23 mouse cellular contexts compared by ENCODE assay signal in the genomic region with DNA sequence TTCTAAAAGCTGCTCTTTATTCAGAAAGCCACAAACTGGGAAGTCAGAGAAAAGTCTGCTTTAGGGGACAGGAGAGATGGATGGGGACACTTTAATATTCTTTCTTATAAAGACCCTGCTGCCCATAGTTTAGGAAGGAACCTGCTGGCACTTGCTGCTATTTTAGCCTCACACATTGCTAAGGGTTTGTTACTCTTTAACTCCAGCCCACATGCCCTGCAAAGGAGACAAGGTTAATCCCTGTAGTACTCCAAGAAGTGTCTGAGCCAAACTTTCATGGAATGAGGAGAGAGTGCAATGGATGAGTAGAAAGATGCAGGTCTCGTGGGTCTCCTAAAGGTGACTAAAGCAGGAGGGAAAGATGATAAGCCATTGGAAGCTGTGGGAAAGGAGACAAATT. TPM values are rescaled to one million over a fixed set of nuclear protein-coding genes. Genes with fewer than 3 reads are reported as not detected.
DNase-seq lines count a peak whose midpoint lies in the region; ATAC-seq and TF ChIP-seq lines count a peak whose summit lies in the region.
"Had no signal": no experiment of that assay in that cellular context is flagged by ENCODE, and none has a peak within 500 bp of the region (broad histone marks: within the 10 kb centered on the region; RNA-seq: fewer than 3 reads in every experiment).

No protein-coding gene starts in this region.

- no peak overlapping the region for H3K27ac ChIP-seq in kidney, adult 2 months (ENCODE audit: insufficient read depth, low read depth, low read length)
- no peak overlapping the region for H3K27ac ChIP-seq in neural tube, embryonic 15.5 days (replicated peaks)
- H3K27ac ChIP-seq in forebrain, embryonic 10.5 days = no peak overlapping the region
- H3K27ac ChIP-seq: embryonic facial prominence, embryonic 12.5 days; embryonic facial prominence, embryonic 15.5 days; forebrain, embryonic 12.5 days; forebrain, embryonic 15.5 days; hindbrain, embryonic 12.5 days; hindbrain, embryonic 15.5 days had no signal

- DNase-seq in kidney, adult 2 months = peak; percentile 80
- DNase-seq in kidney, postnatal 4 days = no peak
- DNase-seq in kidney, postnatal 10 days = peak; percentile 13
- DNase-seq in kidney, postnatal 25 days = peak; percentile 35 to 56
- no peak for DNase-seq in forebrain, embryonic 10.5 days (ENCODE audit: extremely low spot score, low spot score)
- DNase-seq: adrenal gland, adult 2 months; adrenal gland, postnatal 14 days; cerebellum, adult 11 months; cerebellum, adult 2 months; cerebellum, adult 9-11 months; cerebellum, postnatal 25 days; gastrocnemius, postnatal 10 days; gastrocnemius, postnatal 36 days; heart, adult 11 months had no signal

- H3K36me3 ChIP-seq in kidney, adult 2 months (ENCODE audit: control insufficient read depth, insufficient read depth, low read length) = no peaks in the 10 kb centered on the region
- no peaks in the 10 kb centered on the region for H3K36me3 ChIP-seq in neural tube, embryonic 15.5 days
- H3K36me3 ChIP-seq in forebrain, embryonic 10.5 days (replicated peaks) = no peaks in the 10 kb centered on the region
- H3K36me3 ChIP-seq: embryonic facial prominence, embryonic 12.5 days; embryonic facial prominence, embryonic 15.5 days; forebrain, embryonic 12.5 days; forebrain, embryonic 15.5 days; hindbrain, embryonic 12.5 days; hindbrain, embryonic 15.5 days had no signal

- TF ChIP-seq POLR2A in kidney, adult 2 months (IDR thresholded peaks at IDR 0.05; ENCODE audit: low read depth, low read length) = no peak

- no peak overlapping the region for H3K9ac ChIP-seq in neural tube, embryonic 15.5 days (replicated peaks)
- H3K9ac ChIP-seq: embryonic facial prominence, embryonic 12.5 days; embryonic facial prominence, embryonic 15.5 days; forebrain, embryonic 12.5 days; forebrain, embryonic 15.5 days; hindbrain, embryonic 12.5 days; hindbrain, embryonic 15.5 days had no signal

- 36% methylated on average over 1 of the region's 1 CpGs for WGBS in kidney, adult 2 months
- WGBS in neural tube, embryonic 15.5 days = 78% methylated on average over 1 of the region's 1 CpGs
- 79% methylated on average over 1 of the region's 1 CpGs for WGBS in forebrain, embryonic 10.5 days

- H3K4me1 ChIP-seq in kidney, adult 2 months (ENCODE audit: control insufficient read depth, insufficient read depth, low read length) = peaks cover 7% of the 10 kb centered on the region; the same call in 1 of the 2 replicates
- H3K4me1 ChIP-seq in neural tube, embryonic 15.5 days = no peaks in the 10 kb centered on the region
- H3K4me1 ChIP-seq in forebrain, embryonic 10.5 days = no peaks in the 10 kb centered on the region
- H3K4me1 ChIP-seq: embryonic facial prominence, embryonic 12.5 days; embryonic facial prominence, embryonic 15.5 days; forebrain, embryonic 12.5 days; forebrain, embryonic 15.5 days; hindbrain, embryonic 12.5 days; hindbrain, embryonic 15.5 days had no signal

- no peak for TF ChIP-seq CTCF in kidney, adult 2 months (conservative IDR thresholded peaks at IDR 0.05; ENCODE audit: insufficient read depth, insufficient read length, low read depth, low read length)

- H3K27me3 ChIP-seq in kidney, adult 2 months (replicated peaks; ENCODE audit: control insufficient read depth, insufficient read depth, low read length) = no peaks in the 10 kb centered on the region
- H3K27me3 ChIP-seq in neural tube, embryonic 15.5 days (replicated peaks) = no peaks in the 10 kb centered on the region
- H3K27me3 ChIP-seq in forebrain, embryonic 10.5 days (ENCODE audit: poor library complexity, severe bottlenecking) = no peaks in the 10 kb centered on the region
- H3K27me3 ChIP-seq: embryonic facial prominence, embryonic 12.5 days; embryonic facial prominence, embryonic 15.5 days; forebrain, embryonic 12.5 days; forebrain, embryonic 15.5 days; hindbrain, embryonic 12.5 days; hindbrain, embryonic 15.5 days had no signal

- no peak for ATAC-seq in neural tube, embryonic 15.5 days (ENCODE audit: low FRiP score)
- ATAC-seq: CD4-positive, CD25-positive, alpha-beta regulatory T cell, adult 4 months; forebrain, embryonic 15.5 days had no signal

- no peak overlapping the region for H3K4me3 ChIP-seq in kidney, adult 2 months (ENCODE audit: insufficient read depth, low read depth, low read length)
- H3K4me3 ChIP-seq in neural tube, embryonic 15.5 days (replicated peaks) = no peak overlapping the region
- no peak overlapping the region for H3K4me3 ChIP-seq in forebrain, embryonic 10.5 days
- H3K4me3 ChIP-seq: embryonic facial prominence, embryonic 12.5 days; embryonic facial prominence, embryonic 15.5 days; forebrain, embryonic 12.5 days; forebrain, embryonic 15.5 days; hindbrain, embryonic 12.5 days; hindbrain, embryonic 15.5 days had no signal

- H3K4me2 ChIP-seq in neural tube, embryonic 15.5 days = no peak overlapping the region
- H3K4me2 ChIP-seq: embryonic facial prominence, embryonic 12.5 days; embryonic facial prominence, embryonic 15.5 days; forebrain, embryonic 12.5 days; forebrain, embryonic 15.5 days; heart, embryonic 11.5 days; hindbrain, embryonic 12.5 days; hindbrain, embryonic 15.5 days had no signal

- H3K9me3 ChIP-seq in neural tube, embryonic 15.5 days (replicated peaks) = no peaks in the 10 kb centered on the region
- H3K9me3 ChIP-seq in forebrain, embryonic 10.5 days = no peaks in the 10 kb centered on the region
- H3K9me3 ChIP-seq: embryonic facial prominence, embryonic 12.5 days; embryonic facial prominence, embryonic 15.5 days; forebrain, embryonic 12.5 days; forebrain, embryonic 15.5 days; hindbrain, embryonic 12.5 days; hindbrain, embryonic 15.5 days had no signal

RNA-seq across cellular contexts. Expression of gene Slc1a1, which starts 44.7 kb away (rescaled TPM):
- 86.5 and 97.8 TPM in 2 replicates for polyA plus RNA-seq in kidney, adult 2 months (2012; rRNA removed)
- 49.5 and 57.3 TPM in 2 replicates for polyA plus RNA-seq in neural tube, embryonic 15.5 days (2015; fragmentation: Nextera tagmentation; extraction: Ambion mirVana)
- 0.52 and 0.65 TPM in 2 replicates for polyA plus RNA-seq in forebrain, embryonic 10.5 days (2016; fragmentation: Nextera tagmentation; extraction: Ambion mirVana)

Comparison
In these comparisons a context has a peak if more than half of its experiments do, and no peak if none do; other contexts are left out.
1. DNase-seq: peak in kidney, adult 2 months (single experiment), kidney, postnatal 10 days (single experiment) and kidney, postnatal 25 days (2 of 2); none in kidney, postnatal 4 days (0 of 2) and forebrain, embryonic 10.5 days (single experiment).
2. RNA of gene Slc1a1, which starts 44.7 kb away (polyA plus RNA-seq): 86.5 to 97.8 TPM in kidney, adult 2 months and 49.5 to 57.3 TPM in neural tube, embryonic 15.5 days; 0.52 to 0.65 TPM in forebrain, embryonic 10.5 days; every median in the first group is over 10 times any median in the second.